Mouse (Mus musculus): ENCODE measurements around the gene Reck. TPM values are rescaled to one million over a fixed set of nuclear protein-coding genes. Genes with fewer than 3 reads are reported as not detected.

Reck gene
- 1 to 10 TPM; 1.4 to 2.4 (median 2.0) TPM for total RNA-seq (2022)

- peak; percentile 58 to 65 for DNase-seq (ENCODE audit: low spot score in 2 of 2)
Observed at GRCm38 (mm10) chr4:43875160-43875918, at the start of gene Reck. Gene Reck, plus strand, starts transcription at chr4:43875530.

- DNase-seq (ENCODE audit: low spot score in 2 of 2): no peak
Observed at GRCm38 (mm10) chr4:43828806-43829205, 46.5 kb upstream of the Reck start.

- no peak for DNase-seq (ENCODE audit: low spot score in 2 of 2)
Observed at GRCm38 (mm10) chr4:43832031-43832430, 43.3 kb upstream of the Reck start.

GRCm38 (mm10) chr4:43833752-43834151, 41.6 kb upstream of the Reck start:
- no peak for DNase-seq (ENCODE audit: low spot score in 2 of 2)

- no peak for DNase-seq (ENCODE audit: low spot score in 2 of 2)
Observed at GRCm38 (mm10) chr4:43834749-43835148, 40.6 kb upstream of the Reck start.

GRCm38 (mm10) chr4:43838326-43838725, 37.0 kb upstream of the Reck start:
- DNase-seq (ENCODE audit: low spot score in 2 of 2): no peak

- DNase-seq (ENCODE audit: low spot score in 2 of 2): no peak
Observed at GRCm38 (mm10) chr4:43840101-43840500, 35.2 kb upstream of the Reck start, which contains the start of gene Olfr157. Gene Olfr157, minus strand, starts transcription at chr4:43840201.

- DNase-seq (ENCODE audit: low spot score in 2 of 2): no peak
Observed at GRCm38 (mm10) chr4:43851265-43851664, 24.1 kb upstream of the Reck start, which contains the start of gene Olfr155. Gene Olfr155, plus strand, starts transcription at chr4:43851565.

- no peak for DNase-seq (ENCODE audit: low spot score in 2 of 2)
Observed at GRCm38 (mm10) chr4:43854101-43854500, 21.2 kb upstream of the Reck start.

GRCm38 (mm10) chr4:43859886-43860285, 15.4 kb upstream of the Reck start:
- DNase-seq (ENCODE audit: low spot score in 2 of 2): no peak

GRCm38 (mm10) chr4:43860744-43861519, 14.4 kb upstream of the Reck start:
- DNase-seq (ENCODE audit: low spot score in 2 of 2): peak; percentile 15 to 18

GRCm38 (mm10) chr4:43863298-43863697, 12.0 kb upstream of the Reck start:
- DNase-seq (ENCODE audit: low spot score in 2 of 2): no peak

- DNase-seq (ENCODE audit: low spot score in 2 of 2): no peak
Observed at GRCm38 (mm10) chr4:43869821-43870220, 5.5 kb upstream of the Reck start.

- no peak for DNase-seq (ENCODE audit: low spot score in 2 of 2)
Observed at GRCm38 (mm10) chr4:43874501-43874900, 829 bp upstream of the Reck start.

GRCm38 (mm10) chr4:43875919-43876411, 635 bp downstream of the Reck start:
- DNase-seq (ENCODE audit: low spot score in 2 of 2): no peak

- DNase-seq (ENCODE audit: low spot score in 2 of 2): no peak
Observed at GRCm38 (mm10) chr4:43877230-43877629, 1.9 kb downstream of the Reck start.

- DNase-seq (ENCODE audit: low spot score in 2 of 2): no peak
Observed at GRCm38 (mm10) chr4:43878121-43878776, 2.9 kb downstream of the Reck start.

GRCm38 (mm10) chr4:43879566-43879965, 4.2 kb downstream of the Reck start:
- DNase-seq (ENCODE audit: low spot score in 2 of 2): no peak

- no peak for DNase-seq (ENCODE audit: low spot score in 2 of 2)
Observed at GRCm38 (mm10) chr4:43884196-43884595, 8.9 kb downstream of the Reck start.

- no peak for DNase-seq (ENCODE audit: low spot score in 2 of 2)
Observed at GRCm38 (mm10) chr4:43891247-43891646, 15.9 kb downstream of the Reck start.

- DNase-seq (ENCODE audit: low spot score in 2 of 2): no peak
Observed at GRCm38 (mm10) chr4:43897209-43897608, 21.9 kb downstream of the Reck start.

GRCm38 (mm10) chr4:43899197-43899596, 23.9 kb downstream of the Reck start:
- DNase-seq (ENCODE audit: low spot score in 2 of 2): no peak
